Mouse (Mus musculus) urinary bladder, postnatal 36 days (tissue): ENCODE measurements around the gene Vps9d1.
"Not testable (repeated sequence)": the region's sequence is repeated elsewhere in the genome, so short reads cannot be mapped to it uniquely, and the experiment has no call there.

Experiments
- DNase-seq, 2 experiments: peaks; one replicate each; pipeline ENCODE4 v3.0.0; 2022; ENCODE audit warnings: low spot score in 2 of 2, mixed read lengths in 1 of 2

Vps9d1 gene

GRCm38 (mm10) chr8:123215430-123215829 lies 38.7 kb downstream of the Vps9d1 start:
- DNase-seq = no peak

GRCm38 (mm10) chr8:123213118-123213772 lies 40.9 kb downstream of the Vps9d1 start:
- no peak for DNase-seq

- DNase-seq = peak; percentile 87 to 90
Measured at GRCm38 (mm10) chr8:123212321-123213117, 41.6 kb downstream of the Vps9d1 start, which contains the start of the genes Chmp1a and Spata33. TSS of gene Chmp1a (minus strand) at chr8:123212763. TSS of gene Spata33 (plus strand) at chr8:123212832.

- no peak for DNase-seq
Measured at GRCm38 (mm10) chr8:123211876-123212275, 42.3 kb downstream of the Vps9d1 start.

GRCm38 (mm10) chr8:123203571-123203970 lies 50.6 kb downstream of the Vps9d1 start:
- no peak for DNase-seq

- peak; percentile 47 to 55 for DNase-seq
Measured at GRCm38 (mm10) chr8:123202288-123202687, 51.9 kb downstream of the Vps9d1 start.

- no peak for DNase-seq
Measured at GRCm38 (mm10) chr8:123199864-123200263, 54.3 kb downstream of the Vps9d1 start.

- DNase-seq = not testable (repeated sequence)
Measured at GRCm38 (mm10) chr8:123197016-123197415, 57.1 kb downstream of the Vps9d1 start.

GRCm38 (mm10) chr8:123193771-123194170 lies 60.4 kb downstream of the Vps9d1 start:
- DNase-seq = no peak
